In the genomic region with DNA sequence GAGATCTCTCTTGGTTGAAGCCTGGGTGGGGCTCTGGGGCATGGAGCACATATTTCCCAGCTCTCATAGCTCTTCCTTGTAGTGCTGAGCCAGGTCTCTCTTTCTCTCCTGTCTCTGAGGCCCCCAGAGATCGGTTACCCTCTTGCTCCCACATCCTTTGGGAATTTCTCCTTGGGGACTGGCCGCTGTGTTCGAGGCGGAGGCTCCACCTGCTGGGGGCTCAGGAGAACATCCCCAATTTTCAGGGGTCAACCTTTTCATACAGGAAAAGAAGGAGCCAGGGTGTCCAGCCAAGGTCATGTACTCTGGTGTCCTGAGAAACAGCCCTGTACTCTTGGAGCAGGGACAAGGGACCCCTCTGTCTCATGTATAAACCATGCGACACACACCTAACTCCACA, we compare ENCODE assay signal across 10 mouse cellular contexts. TPM values are rescaled to one million over a fixed set of nuclear protein-coding genes. Genes with fewer than 3 reads are reported as not detected.
DNase-seq lines count a peak whose midpoint lies in the region.
"Had no signal": no experiment of that assay in that cellular context is flagged by ENCODE, and none has a peak within 500 bp of the region (broad histone marks: within the 10 kb centered on the region; RNA-seq: fewer than 3 reads in every experiment).

No protein-coding gene starts in this region.

- DNase-seq in adrenal gland, postnatal 10 days = peak; percentile 18
- DNase-seq in adrenal gland, adult 8-10 months = no peak
- DNase-seq in kidney, postnatal 10 days = peak; percentile 27
- DNase-seq in kidney, postnatal 36 days = no peak
- DNase-seq in thymus, postnatal 4 days = peak; percentile 42
- DNase-seq in thymus, adult 18-20 months = no peak
- DNase-seq in ovary, postnatal 36 days (ENCODE audit: low spot score) = no peak
- DNase-seq in heart, adult 18-20 months = no peak
- DNase-seq: cerebellum, adult 11-12 months; left cerebral cortex, postnatal 4 days had no signal

RNA-seq across cellular contexts. Expression of gene Gm17455, which starts 12.3 kb away (rescaled TPM):
- not detected for total RNA-seq in adrenal gland, postnatal 10 days (2021)
- not detected for total RNA-seq in adrenal gland, adult 8-10 months (2022)
- total RNA-seq in heart, adult 18-20 months (2021) = not detected

Comparison
In these comparisons a context has a peak if more than half of its experiments do, and no peak if none do; other contexts are left out.
1. DNase-seq: peak in adrenal gland, postnatal 10 days (single experiment), kidney, postnatal 10 days (single experiment) and thymus, postnatal 4 days (single experiment); none in adrenal gland, adult 8-10 months (single experiment), kidney, postnatal 36 days (0 of 2), thymus, adult 18-20 months (0 of 2), ovary, postnatal 36 days (single experiment) and heart, adult 18-20 months (0 of 2).